ENCODE assay signal across 9 mouse cellular contexts in genomic region chr13:112160173-112160641, GRCm38 (mm10).
A peak's percentile ranks its signal among the peaks of the same experiment; 100 is the strongest.
DNase-seq lines count a peak whose midpoint lies in the region; ATAC-seq lines count a peak whose summit lies in the region.
"Had no signal": no experiment of that assay in that cellular context is flagged by ENCODE, and none has a peak within 500 bp of the region (broad histone marks: within the 10 kb centered on the region; RNA-seq: fewer than 3 reads in every experiment).

No protein-coding gene starts in this region.

- peaks cover 13% of the 10 kb centered on the region for H3K4me1 ChIP-seq in limb, embryonic 12.5 days (replicated peaks)
- H3K4me1 ChIP-seq in limb, embryonic 10.5 days = peaks cover 23% of the 10 kb centered on the region

- 0 out of 2 replicates have a peak, but pooled peaks cover 3% of the 10 kb centered on the region for H3K9me3 ChIP-seq in limb, embryonic 12.5 days
- no peaks in the 10 kb centered on the region for H3K9me3 ChIP-seq in limb, embryonic 10.5 days (replicated peaks)

- 0 out of 2 replicates have a peak, but pooled peaks have one; percentile 15 for ATAC-seq in limb, embryonic 12.5 days (ENCODE audit: insufficient number of reproducible peaks, insufficient read depth, low FRiP score, low TSS enrichment, low read depth)
- no peak for ATAC-seq in frontal cortex, adult (ENCODE audit: low TSS enrichment)

- 58% methylated on average over 2 of the region's 2 CpGs for WGBS in limb, embryonic 12.5 days
- WGBS in limb, embryonic 10.5 days = 71% methylated on average over 2 of the region's 2 CpGs

- peak; percentile 34 for DNase-seq in adrenal gland, postnatal 10 days
- DNase-seq in adrenal gland, postnatal 25 days = no peak
- DNase-seq in limb, embryonic 10.5 days (ENCODE audit: low spot score) = no peak
- peak; percentile 59 to 68 for DNase-seq in heart, postnatal 14 days
- DNase-seq in retina, postnatal 7 days (ENCODE audit: low read depth, low spot score) = peak; percentile 82
- no peak for DNase-seq in frontal cortex, postnatal 36 days (ENCODE audit: low spot score in 2 of 2)

- H3K36me3 ChIP-seq in limb, embryonic 12.5 days = no peaks in the 10 kb centered on the region
- no peaks in the 10 kb centered on the region for H3K36me3 ChIP-seq in limb, embryonic 10.5 days

- H3K27me3 ChIP-seq in limb, embryonic 12.5 days = no peaks in the 10 kb centered on the region
- no peaks in the 10 kb centered on the region for H3K27me3 ChIP-seq in limb, embryonic 10.5 days (ENCODE audit: low read depth, poor library complexity, severe bottlenecking)

- H3K9ac ChIP-seq in limb, embryonic 12.5 days (replicated peaks) = no peak overlapping the region

- H3K4me2 ChIP-seq in limb, embryonic 12.5 days = no peak overlapping the region

- H3K27ac ChIP-seq in limb, embryonic 12.5 days = peak overlapping the region; percentile 35; the same call in 1 of the 2 replicates
- H3K27ac ChIP-seq in limb, embryonic 10.5 days = no peak overlapping the region

- intact Hi-C loops in heart, postnatal 14 days (cut with DNase I) = loop anchor here (5.0 kb wide), 1 partner anchor 58 kb away; no protein-coding TSS in a partner anchor

- no peak overlapping the region for H3K4me3 ChIP-seq in limb, embryonic 12.5 days (replicated peaks)
- H3K4me3 ChIP-seq in limb, embryonic 10.5 days = no peak overlapping the region
- H3K4me3 ChIP-seq: myocyte had no signal

Comparison
In these comparisons a context has a peak if more than half of its experiments do, and no peak if none do; other contexts are left out.
1. DNase-seq: peak in adrenal gland, postnatal 10 days (single experiment), heart, postnatal 14 days (2 of 2) and retina, postnatal 7 days (single experiment); none in adrenal gland, postnatal 25 days (single experiment), limb, embryonic 10.5 days (single experiment) and frontal cortex, postnatal 36 days (0 of 2).